Mouse (Mus musculus): ENCODE measurements around the gene Gm9507.
"Not testable (repeated sequence)": the region's sequence is repeated elsewhere in the genome, so short reads cannot be mapped to it uniquely, and the experiment has no call there.

Gene Gm9507

DNA sequence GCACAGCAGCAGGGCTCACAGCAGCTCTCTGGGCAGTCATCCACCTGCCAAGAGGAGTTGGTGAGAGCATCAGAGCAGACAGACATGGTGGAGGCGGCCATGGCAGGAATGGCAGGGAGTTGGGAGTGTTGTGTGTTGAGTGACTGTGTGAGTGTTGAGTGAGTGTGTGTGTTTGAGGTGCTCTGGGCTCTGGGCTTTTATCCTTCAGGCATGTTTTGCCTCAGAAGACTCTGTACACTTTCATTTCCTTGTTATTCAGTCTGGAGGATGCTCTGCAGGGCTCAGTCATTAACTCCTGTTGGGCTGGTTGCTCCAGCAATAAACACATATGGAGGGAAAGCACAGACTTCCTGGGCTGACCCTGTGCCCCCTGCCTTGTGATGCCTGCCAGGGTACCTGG lies 40.4 kb downstream of the Gm9507 start, which contains the start of gene Gm3238:
TSS of gene Gm3238 (minus strand) at position 101 of the 400 bp plus-strand sequence.
- not testable (repeated sequence) for DNase-seq

- DNase-seq = no peak
Observed at GRCm38 (mm10) chr10:77769727-77770126, 41.9 kb downstream of the Gm9507 start.
